Mouse (Mus musculus) myocyte (in vitro differentiated cells): ENCODE results near the gene Irf9. TPM values are rescaled to one million over a fixed set of nuclear protein-coding genes. Genes with fewer than 3 reads are reported as not detected.
A peak's percentile ranks its signal among the peaks of the same experiment; 100 is the strongest.

Source experiments
- H3K27me3 ChIP-seq: one replicate; pipeline ENCODE4 v1.6.1; 2011; ENCODE audit not compliant: control insufficient read depth, insufficient read depth, insufficient read length
- H3K36me3 ChIP-seq: one replicate; pipeline ENCODE4 v1.6.1; 2011; ENCODE audit not compliant: control insufficient read depth, insufficient read depth
- H3K4me2 ChIP-seq: one replicate; pipeline ENCODE4 v1.6.1; 2011; ENCODE audit warnings: low read depth, control low read depth
- H3K4me3 ChIP-seq: one replicate; pipeline ENCODE4 v1.5.1; 2011; ENCODE audit warnings: mild to moderate bottlenecking, control low read depth, moderate library complexity
- H3K79me2 ChIP-seq: one replicate; pipeline ENCODE4 v1.6.1; 2011; ENCODE audit not compliant: control insufficient read depth, insufficient read depth
- H3ac ChIP-seq: one replicate; pipeline ENCODE4 v1.6.1; 2011; ENCODE audit not compliant: control insufficient read depth, insufficient read length
- CEBPB ChIP-seq: IDR thresholded peaks from 2 replicates; pipeline ENCODE4 v1.6.1; 2011; ENCODE audit warnings: mild to moderate bottlenecking, moderate library complexity; ENCODE audit not compliant: poor library complexity, insufficient read depth, severe bottlenecking
- E2F4 ChIP-seq: IDR thresholded peaks from one replicate; pipeline ENCODE4 v1.6.1; 2011; ENCODE audit warnings: mild to moderate bottlenecking, control low read depth, moderate library complexity; ENCODE audit not compliant: insufficient read depth
- MAX ChIP-seq: IDR thresholded peaks from one replicate; pipeline ENCODE4 v1.6.1; 2011; ENCODE audit warnings: low read depth, mild to moderate bottlenecking, control low read depth
- MYOD1 ChIP-seq, 3 experiments: IDR thresholded peaks; one replicate each; pipeline ENCODE4 v1.6.1; 2011; ENCODE audit warnings: control low read depth in 2 of 3, low read depth in 2 of 3, mild to moderate bottlenecking in 2 of 3, moderate library complexity in 1 of 3; ENCODE audit not compliant: insufficient read length in 2 of 3, control insufficient read depth in 1 of 3
- MYOG ChIP-seq, 3 experiments: IDR thresholded peaks; one replicate each; pipeline ENCODE4 v1.6.1; 2011; ENCODE audit warnings: control low read depth in 2 of 3, low read depth in 2 of 3, mild to moderate bottlenecking in 2 of 3; ENCODE audit not compliant: insufficient read length in 2 of 3, control insufficient read depth in 1 of 3, insufficient read depth in 1 of 3
- POLR2A ChIP-seq: IDR thresholded peaks from one replicate; pipeline ENCODE4 v1.6.1; 2011; ENCODE audit warnings: low read depth, mild to moderate bottlenecking, control low read depth, moderate library complexity; ENCODE audit not compliant: insufficient read length
- POLR2AphosphoS2 ChIP-seq: IDR thresholded peaks from one replicate; pipeline ENCODE4 v1.6.1; 2011; ENCODE audit warnings: low read depth, control low read depth; ENCODE audit not compliant: insufficient read length
- REST ChIP-seq: IDR thresholded peaks from one replicate; pipeline ENCODE4 v1.6.1; 2011; ENCODE audit warnings: mild to moderate bottlenecking, control low read depth, moderate library complexity; ENCODE audit not compliant: insufficient read depth, insufficient read length
- SRF ChIP-seq: IDR thresholded peaks from one replicate; pipeline ENCODE4 v1.6.1; 2011; ENCODE audit warnings: low read depth; ENCODE audit not compliant: control insufficient read depth, insufficient read length
- TCF12 ChIP-seq: IDR thresholded peaks from one replicate; pipeline ENCODE4 v1.6.1; 2011; ENCODE audit warnings: mild to moderate bottlenecking, control low read depth; ENCODE audit not compliant: poor library complexity, insufficient read depth, severe bottlenecking
- TCF3 ChIP-seq: IDR thresholded peaks from one replicate; pipeline ENCODE4 v1.6.1; 2011; ENCODE audit warnings: low read depth, control low read depth; ENCODE audit not compliant: insufficient read length
- USF1 ChIP-seq: IDR thresholded peaks from one replicate; pipeline ENCODE4 v1.6.1; 2011; ENCODE audit warnings: low read depth, mild to moderate bottlenecking, control low read depth, moderate library complexity
- polyA plus RNA-seq: library from polyadenylated mRNA; unstranded; fragments of >200 nt; fragmentation: generic; extraction: Trizol; gene quantifications from one replicate; pipeline ENCODE4 v1.2.1, GENCODE M21; 2012; ENCODE audit warnings: missing spikeins

Irf9 gene
- polyA plus RNA-seq, 1 experiment = 4.0 TPM

GRCm38 (mm10) chr14:55589271-55589670 lies 14.1 kb upstream of the Irf9 start:
- Histone ChIP-seq H3K4me3 (no peak overlapping the region), H3ac (no peak overlapping the region), H3K27me3 (no peaks in the 10 kb centered on the region), H3K79me2 (peaks cover 18% of the 10 kb centered on the region), H3K4me2 (no peak overlapping the region), H3K36me3 (no peaks in the 10 kb centered on the region)
- TF ChIP-seq MAX (no peak), SRF (no peak), POLR2AphosphoS2 (no peak), POLR2A (no peak), REST (no peak), E2F4 (no peak), TCF12 (no peak), CEBPB (no peak), USF1 (no peak), TCF3 (no peak), MYOD1 (IDR thresholded peaks at IDR 0.05; ENCODE audit: control insufficient read depth in 1 of 3, insufficient read length in 2 of 3, low read depth in 2 of 3) (no peak), MYOG (IDR thresholded peaks at IDR 0.05; ENCODE audit: control insufficient read depth in 1 of 3, insufficient read depth in 1 of 3, insufficient read length in 2 of 3, low read depth in 2 of 3) (no peak)

- Histone ChIP-seq H3K4me2 (peak overlapping the region; percentile 87), H3K4me3 (peak overlapping the region; percentile 89), H3K79me2 (peaks cover 18% of the 10 kb centered on the region), H3ac (peak overlapping the region; percentile 46), H3K36me3 (no peaks in the 10 kb centered on the region), H3K27me3 (no peaks in the 10 kb centered on the region)
- TF ChIP-seq REST (no peak), MYOG (IDR thresholded peaks at IDR 0.05; ENCODE audit: control insufficient read depth in 1 of 3, insufficient read depth in 1 of 3, insufficient read length in 2 of 3, low read depth in 2 of 3) (no peak), TCF3 (no peak), MAX (no peak), TCF12 (no peak), USF1 (no peak), POLR2A (no peak), MYOD1 (IDR thresholded peaks at IDR 0.05; ENCODE audit: control insufficient read depth in 1 of 3, insufficient read length in 2 of 3, low read depth in 2 of 3) (no peak), E2F4 (no peak), CEBPB (no peak), POLR2AphosphoS2 (no peak), SRF (no peak)
These were observed 13.5 kb upstream of the Irf9 start for GRCm38 (mm10) chr14:55589771-55590448.

GRCm38 (mm10) chr14:55590748-55591330 lies 12.5 kb upstream of the Irf9 start, which contains the start of gene Psme2:
Gene Psme2 (minus strand): TSS chr14:55591113.
- Histone ChIP-seq H3K79me2 (peaks cover 18% of the 10 kb centered on the region), H3K36me3 (peaks cover 1% of the 10 kb centered on the region), H3K4me2 (peak within 1 kb of the TSS; percentile 87), H3K4me3 (peak within 1 kb of the TSS; percentile 89), H3K27me3 (no peaks in the 10 kb centered on the region), H3ac (peak within 1 kb of the TSS; percentile 46)
- TF ChIP-seq POLR2AphosphoS2 (no peak), E2F4 (no peak), TCF12 (no peak), REST (no peak), USF1 (no peak), SRF (no peak), MYOG (IDR thresholded peaks at IDR 0.05; ENCODE audit: control insufficient read depth in 1 of 3, insufficient read depth in 1 of 3, insufficient read length in 2 of 3, low read depth in 2 of 3) (no peak), CEBPB (no peak), MAX (no peak), TCF3 (no peak), POLR2A (no peak), MYOD1 (IDR thresholded peaks at IDR 0.05; ENCODE audit: control insufficient read depth in 1 of 3, insufficient read length in 2 of 3, low read depth in 2 of 3) (no peak)

- Histone ChIP-seq H3K36me3 (peaks cover 6% of the 10 kb centered on the region), H3ac (peak within 1 kb of the TSS; percentile 46), H3K27me3 (no peaks in the 10 kb centered on the region), H3K4me2 (peak within 1 kb of the TSS; percentile 87), H3K4me3 (peak within 1 kb of the TSS; percentile 89), H3K79me2 (peaks cover 18% of the 10 kb centered on the region)
- TF ChIP-seq MYOD1 (IDR thresholded peaks at IDR 0.05; ENCODE audit: control insufficient read depth in 1 of 3, insufficient read length in 2 of 3, low read depth in 2 of 3) = peak in 1 of 3 experiments; percentile 36
- TF ChIP-seq SRF = peak; percentile 52
- TF ChIP-seq E2F4 = no peak
- TF ChIP-seq POLR2A = peak; percentile 82
- no peak for TF ChIP-seq REST
These were observed 12.0 kb upstream of the Irf9 start, which contains the start of gene Rnf31 for GRCm38 (mm10) chr14:55591331-55591891. Gene Rnf31 (plus strand): TSS chr14:55591708.
